Mouse (Mus musculus) gastrocnemius, postnatal 36 days (tissue): ENCODE results near the gene Wdr18. TPM values are rescaled to one million over a fixed set of nuclear protein-coding genes. Genes with fewer than 3 reads are reported as not detected.

ENCODE experiments used
- DNase-seq, 2 experiments: peaks; one replicate each; pipeline ENCODE4 v3.0.0; 2022
- intact Hi-C: fragments of 180-260 bp; cut with DNase I; formaldehyde crosslinking; loops from one replicate; pipeline ENCODE4 v1.15.1; 2025
- long read RNA-seq, 2 experiments: library from polyadenylated mRNA; stranded (forward); transcript quantifications; one replicate each; pipeline ENCODE4 v2.0.0; 2021
- total RNA-seq, 2 experiments: library from RNA; stranded (reverse); gene quantifications; 2 replicates each; pipeline ENCODE4 v1.2.3; 2021

Wdr18 gene
- total RNA-seq, result 10 to 100 TPM; 17.5 to 23.9 TPM
- long read RNA-seq, experiment 1, transcript Wdr18-201 (10 exons, 3,911 nt), result major isoform, 96 of 106 reads
- long read RNA-seq, experiment 1, partial matches to known transcripts, result 3 of 106 reads
- long read RNA-seq, experiment 1, other reads (novel, unspliced or antisense), result 3 of 106 reads
- long read RNA-seq, experiment 2, transcript Wdr18-201 (10 exons, 3,911 nt), result major isoform, 96 of 105 reads
- long read RNA-seq, experiment 2, partial matches to known transcripts, result 5 of 105 reads
- long read RNA-seq, experiment 2, other reads (novel, unspliced or antisense), result 4 of 105 reads

GRCm38 (mm10) chr10:79959847-79960601, at the start of gene Wdr18:
Wdr18 (plus strand) TSS chr10:79960152.
- intact Hi-C loops, result no loop called here
- peak; percentile 98 to 99 for DNase-seq

GRCm38 (mm10) chr10:79910556-79910955, 49.4 kb upstream of the Wdr18 start, which contains the start of gene Gm26602:
Gm26602 (plus strand) TSS chr10:79910856.
- intact Hi-C loops, result no loop called here
- no peak for DNase-seq

- intact Hi-C loops, result no loop called here
- DNase-seq, result no peak
These were observed 47.5 kb upstream of the Wdr18 start for GRCm38 (mm10) chr10:79912412-79912811.

- intact Hi-C loops, result no loop called here
These were observed 45.6 kb upstream of the Wdr18 start for GRCm38 (mm10) chr10:79914131-79914947.

GRCm38 (mm10) chr10:79914948-79915596, 44.9 kb upstream of the Wdr18 start:
- no peak for DNase-seq
- intact Hi-C loops, result no loop called here

More at GRCm38 (mm10) chr10:79914131-79914947, 45.6 kb upstream of the Wdr18 start:
- no peak for DNase-seq

- intact Hi-C loops, result no loop called here
- no peak for DNase-seq
These were observed 43.9 kb upstream of the Wdr18 start for GRCm38 (mm10) chr10:79916081-79916480.

GRCm38 (mm10) chr10:79916808-79917531, 43.0 kb upstream of the Wdr18 start, which contains the start of gene Kiss1r:
Kiss1r (plus strand) TSS chr10:79916971.
- intact Hi-C loops, result no loop called here

GRCm38 (mm10) chr10:79917532-79918100, 42.3 kb upstream of the Wdr18 start:
- intact Hi-C loops, result no loop called here
- DNase-seq, result no peak

More at GRCm38 (mm10) chr10:79916808-79917531, 43.0 kb upstream of the Wdr18 start, which contains the start of gene Kiss1r:
- peak; percentile 82 to 84 for DNase-seq

- no peak for DNase-seq
- intact Hi-C loops, result no loop called here
These were observed 41.5 kb upstream of the Wdr18 start for GRCm38 (mm10) chr10:79918231-79919078.

GRCm38 (mm10) chr10:79919251-79919849, 40.6 kb upstream of the Wdr18 start:
- DNase-seq, result no peak
- intact Hi-C loops, result no loop called here

- intact Hi-C loops, result no loop called here
- DNase-seq, result no peak
These were observed 39.7 kb upstream of the Wdr18 start for GRCm38 (mm10) chr10:79920056-79920890.

- intact Hi-C loops, result no loop called here
- DNase-seq, result no peak
These were observed 38.9 kb upstream of the Wdr18 start, which contains the start of gene R3hdm4 for GRCm38 (mm10) chr10:79920958-79921535. R3hdm4 (minus strand) TSS chr10:79921208.

- DNase-seq, result no peak
- intact Hi-C loops, result no loop called here
These were observed 38.4 kb upstream of the Wdr18 start for GRCm38 (mm10) chr10:79921572-79921971.

- intact Hi-C loops, result loop anchor here (1.0 kb wide), 2 partner anchors 33 kb away; no protein-coding TSS in a partner anchor
- DNase-seq, result peak; percentile 86 to 94
These were observed 34.8 kb upstream of the Wdr18 start for GRCm38 (mm10) chr10:79924998-79925784.

- no peak for DNase-seq
- intact Hi-C loops, result loop anchor here (1.0 to 2.0 kb wide), 2 partner anchors 29 to 32 kb away; no protein-coding TSS in a partner anchor
These were observed 34.0 kb upstream of the Wdr18 start for GRCm38 (mm10) chr10:79925785-79926490.
